Mouse (Mus musculus) hindbrain, embryonic 12.5 days (tissue): ENCODE measurements around the gene Cenpl. TPM values are rescaled to one million over a fixed set of nuclear protein-coding genes. Genes with fewer than 3 reads are reported as not detected.
"Not testable (repeated sequence)": the region's sequence is repeated elsewhere in the genome, so short reads cannot be mapped to it uniquely, and the experiment has no call there.

ENCODE experiments used
- ATAC-seq: fragments of 200-750 bp; cut with Nextera tagmentation; 2 replicates; pipeline ENCODE4 v1.8.0; 2017; ENCODE audit warnings: moderate TSS enrichment; ENCODE audit not compliant: low FRiP score
- H3K27ac ChIP-seq: fragments of 300-500 bp; sonication (generic); 2 replicates; pipeline ENCODE4 v1.5.1; 2016; ENCODE audit warnings: mild to moderate bottlenecking
- H3K27me3 ChIP-seq: fragments of 300-500 bp; sonication (generic); 2 replicates; pipeline ENCODE4 v1.6.1; 2016; ENCODE audit warnings: mild to moderate bottlenecking
- H3K36me3 ChIP-seq: fragments of 300-500 bp; sonication (generic); 2 replicates; pipeline ENCODE4 v1.6.1; 2016; ENCODE audit warnings: mild to moderate bottlenecking
- H3K4me1 ChIP-seq: fragments of 300-500 bp; sonication (generic); 2 replicates; pipeline ENCODE4 v1.6.1; 2016
- H3K4me2 ChIP-seq: fragments of 300-500 bp; sonication (generic); replicated peaks from 2 replicates; pipeline ENCODE4 v1.6.1; 2016; ENCODE audit warnings: mild to moderate bottlenecking
- H3K4me3 ChIP-seq: fragments of 300-500 bp; sonication (generic); 2 replicates; pipeline ENCODE4 v1.5.1; 2016; ENCODE audit warnings: mild to moderate bottlenecking
- H3K9ac ChIP-seq: fragments of 300-500 bp; sonication (generic); 2 replicates; pipeline ENCODE4 v1.6.1; 2016; ENCODE audit warnings: mild to moderate bottlenecking, moderate library complexity
- H3K9me3 ChIP-seq: fragments of 300-500 bp; sonication (generic); replicated peaks from 2 replicates; pipeline ENCODE4 v1.6.1; 2016; ENCODE audit warnings: mild to moderate bottlenecking
- WGBS: fragments of 180-500 bp; shearing (Covaris S2); methylation state at CpG from one replicate; pipeline ENCODE4 v1.1.7; 2016; 5-methylcytosine and 5-hydroxymethylcytosine counted together
- polyA plus RNA-seq: library from polyadenylated mRNA; unstranded; fragments of >200 nt; fragmentation: Nextera tagmentation; extraction: Ambion mirVana; gene quantifications from 2 replicates; pipeline ENCODE4 v1.2.1, GENCODE M21; 2016

Cenpl gene
- polyA plus RNA-seq = 23.6 and 24.3 TPM in 2 replicates

DNA sequence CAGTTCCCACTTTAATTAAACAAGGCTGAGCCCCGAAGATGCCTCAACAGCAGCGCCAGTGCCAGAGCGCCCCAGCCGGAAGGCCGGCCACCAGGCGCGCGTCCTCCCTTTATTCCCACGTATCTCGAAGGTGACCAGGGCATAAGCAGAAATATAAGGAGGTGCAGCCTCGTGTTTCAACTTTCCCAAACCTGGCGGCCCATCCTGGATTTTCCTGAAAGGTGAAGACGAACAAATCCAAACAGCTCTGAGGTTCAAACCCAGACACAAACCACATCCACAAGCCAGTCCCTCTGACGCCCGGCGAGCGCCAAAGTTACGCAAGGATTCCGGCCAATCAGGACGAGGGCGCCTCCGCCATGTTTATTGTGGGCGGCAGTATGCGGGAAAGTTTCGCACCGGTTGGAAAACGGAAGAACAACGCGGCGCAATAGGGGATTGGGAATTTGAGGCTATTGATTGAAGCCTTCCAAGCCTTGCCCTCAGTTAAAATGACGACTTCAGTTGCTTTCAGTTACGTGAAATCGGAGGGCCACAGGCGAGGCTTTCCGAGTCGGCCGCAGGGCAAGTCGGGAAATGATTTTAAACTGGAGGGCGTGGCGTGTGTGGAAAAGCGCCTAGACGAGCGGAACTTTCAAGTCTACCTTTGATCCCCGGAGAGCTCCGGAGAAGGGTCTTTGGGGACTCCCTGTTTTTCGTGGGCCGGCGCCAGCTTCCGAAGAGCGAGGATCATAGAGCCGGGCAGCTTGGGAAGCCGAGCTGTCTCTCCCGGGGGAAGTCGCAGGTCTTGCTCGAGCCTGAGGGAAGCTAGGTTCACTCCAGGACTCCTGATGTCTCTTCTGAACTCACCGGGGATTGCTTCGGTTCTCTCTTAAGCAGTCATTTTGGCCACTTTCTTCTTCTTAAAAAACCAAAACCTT, at the start of gene Cenpl, which contains the start of gene Dars2:
Gene Cenpl, plus strand, starts transcription at position 362 of the 920 bp plus-strand sequence.
Gene Dars2, minus strand, starts transcription at position 307 of the 920 bp plus-strand sequence.
- H3K9ac ChIP-seq = peak within 1 kb of the TSS; percentile 71
- no peaks in the 10 kb centered on the region for H3K9me3 ChIP-seq
- H3K4me1 ChIP-seq = peaks cover 36% of the 10 kb centered on the region
- no peaks in the 10 kb centered on the region for H3K36me3 ChIP-seq
- peak within 1 kb of the TSS; percentile 45 for H3K27ac ChIP-seq
- ATAC-seq = peak; percentile 98
- peak within 1 kb of the TSS; percentile 74 for H3K4me3 ChIP-seq
- no peaks in the 10 kb centered on the region for H3K27me3 ChIP-seq
- under 1% methylated on average over 57 of the region's 57 CpGs for WGBS
- peak within 1 kb of the TSS; percentile 84 for H3K4me2 ChIP-seq

DNA sequence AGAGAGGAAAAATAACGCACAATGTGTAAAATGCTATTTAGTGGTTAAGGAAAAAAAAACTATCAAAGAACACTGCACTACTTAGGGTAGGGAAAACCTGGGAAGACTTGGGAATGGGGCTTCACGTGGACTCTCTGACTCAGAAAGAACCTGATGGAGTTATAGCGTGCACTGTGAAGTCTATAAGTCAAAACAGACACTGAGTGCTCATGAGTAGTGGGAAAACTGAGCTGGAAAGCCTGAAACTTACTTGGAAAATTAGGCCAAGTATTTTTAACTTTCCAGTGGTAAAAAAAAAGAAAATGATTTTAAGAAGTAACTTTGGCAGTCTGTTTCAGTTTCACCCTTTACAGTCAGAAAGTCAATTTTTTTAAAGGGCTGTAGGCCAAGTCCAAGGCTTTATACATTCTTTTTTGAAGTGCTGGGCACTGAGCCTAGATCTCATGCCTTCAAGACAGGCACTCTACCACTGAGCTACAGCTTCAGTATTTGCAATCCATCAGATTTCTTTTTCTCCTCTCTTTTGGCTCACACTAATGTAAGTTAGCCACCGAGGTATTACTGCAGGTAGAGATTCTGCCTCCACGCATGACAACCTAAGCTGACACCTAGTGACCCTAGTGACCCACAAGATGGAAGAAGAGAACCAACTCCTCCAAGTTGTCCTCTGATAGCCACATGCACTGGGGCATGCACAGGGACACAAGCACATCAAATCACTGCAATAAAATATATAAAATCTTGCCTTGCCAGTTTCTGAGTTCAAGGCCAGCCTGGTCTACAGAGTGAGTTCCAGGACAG, 44.9 kb upstream of the Cenpl start:
- whole genome bisulfite sequencing = 83% methylated on average over 5 of the region's 5 CpGs
- H3K4me1 ChIP-seq = no peaks in the 10 kb centered on the region
- no peak overlapping the region for H3K4me3 ChIP-seq
- H3K9ac ChIP-seq = no peak overlapping the region
- H3K27ac ChIP-seq = no peak overlapping the region
- H3K27me3 ChIP-seq = no peaks in the 10 kb centered on the region
- H3K36me3 ChIP-seq = peaks cover 26% of the 10 kb centered on the region
- ATAC-seq = no peak
- H3K9me3 ChIP-seq = no peaks in the 10 kb centered on the region
- H3K4me2 ChIP-seq = no peak overlapping the region

DNA sequence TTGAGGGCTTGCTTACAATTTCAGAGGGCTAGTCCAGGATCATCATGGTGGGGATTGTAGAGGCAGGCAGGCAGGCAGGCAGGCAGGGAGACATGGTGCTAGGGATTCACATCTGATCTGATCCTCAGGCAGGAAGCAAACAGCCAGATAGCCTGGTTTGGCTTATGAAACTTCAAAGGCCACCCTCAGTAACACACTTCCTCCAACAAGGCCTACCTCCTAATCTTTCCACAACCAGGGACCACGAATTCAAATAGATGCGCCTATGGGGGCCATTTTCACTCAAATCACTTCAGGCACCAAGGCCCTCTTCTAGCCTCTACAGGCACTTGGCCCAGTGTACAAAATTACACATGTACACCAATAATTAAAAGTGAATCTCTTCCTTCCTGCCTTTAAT, 43.3 kb upstream of the Cenpl start:
- Histone ChIP-seq H3K9me3 (no peaks in the 10 kb centered on the region), H3K4me3 (no peak overlapping the region), H3K27me3 (no peaks in the 10 kb centered on the region), H3K36me3 (peaks cover 35% of the 10 kb centered on the region), H3K27ac (no peak overlapping the region), H3K4me2 (no peak overlapping the region), H3K4me1 (no peaks in the 10 kb centered on the region), H3K9ac (no peak overlapping the region)
- 83% methylated on average over 2 of the region's 2 CpGs for WGBS
- ATAC-seq = no peak

DNA sequence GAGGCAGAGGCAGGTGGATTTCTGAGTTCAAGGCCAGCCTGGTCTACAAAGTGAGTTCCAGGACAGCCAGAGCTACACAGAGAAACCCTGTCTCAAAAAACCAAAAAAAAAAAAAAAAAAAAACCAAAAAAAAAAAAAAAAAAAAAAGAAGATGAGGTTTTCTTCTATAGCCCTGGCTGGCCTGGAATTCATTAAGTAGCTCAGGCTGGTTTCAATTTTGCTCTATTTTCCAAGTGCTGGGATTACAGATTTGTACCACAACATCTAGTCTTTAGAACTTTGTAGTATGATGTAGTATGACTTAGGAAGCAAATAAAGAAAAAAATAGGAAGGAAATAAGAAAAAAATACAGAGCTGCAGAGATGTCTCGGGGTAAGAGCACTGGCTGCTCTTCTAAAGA, 42.1 kb upstream of the Cenpl start:
- not testable (repeated sequence) for H3K4me2 ChIP-seq, H3K4me1 ChIP-seq, H3K9me3 ChIP-seq, ATAC-seq, H3K27ac ChIP-seq, H3K27me3 ChIP-seq, H3K4me3 ChIP-seq, H3K9ac ChIP-seq
- WGBS = 93% methylated on average over 1 of the region's 1 CpGs
- H3K36me3 ChIP-seq = peaks cover 35% of the 10 kb centered on the region

DNA sequence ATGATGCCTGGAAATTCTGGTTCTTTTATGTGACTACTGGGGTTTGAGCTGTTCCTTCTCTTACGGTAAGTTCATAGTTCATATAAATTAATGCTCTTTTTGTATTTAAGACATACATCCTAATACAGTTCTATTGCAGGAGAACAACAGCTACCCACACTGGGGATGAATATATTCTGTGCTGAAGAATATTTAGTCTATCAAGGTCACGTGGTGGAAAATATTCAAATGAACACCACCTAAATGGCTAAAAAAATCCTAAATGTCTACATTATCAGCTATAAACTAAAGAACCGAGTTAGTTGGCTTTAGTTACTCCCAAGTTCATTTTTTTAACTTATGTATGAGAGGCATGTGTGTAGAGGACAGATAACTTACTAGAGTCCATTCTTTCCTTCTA, 40.5 kb upstream of the Cenpl start:
- peaks cover 35% of the 10 kb centered on the region for H3K36me3 ChIP-seq
- H3K27me3 ChIP-seq = no peaks in the 10 kb centered on the region
- H3K27ac ChIP-seq = no peak overlapping the region
- no peak overlapping the region for H3K4me2 ChIP-seq
- peaks cover 8% of the 10 kb centered on the region for H3K4me1 ChIP-seq
- H3K9ac ChIP-seq = no peak overlapping the region
- no peak overlapping the region for H3K4me3 ChIP-seq
- no peak for ATAC-seq
- WGBS = 94% methylated on average over 3 of the region's 3 CpGs
- no peaks in the 10 kb centered on the region for H3K9me3 ChIP-seq

DNA sequence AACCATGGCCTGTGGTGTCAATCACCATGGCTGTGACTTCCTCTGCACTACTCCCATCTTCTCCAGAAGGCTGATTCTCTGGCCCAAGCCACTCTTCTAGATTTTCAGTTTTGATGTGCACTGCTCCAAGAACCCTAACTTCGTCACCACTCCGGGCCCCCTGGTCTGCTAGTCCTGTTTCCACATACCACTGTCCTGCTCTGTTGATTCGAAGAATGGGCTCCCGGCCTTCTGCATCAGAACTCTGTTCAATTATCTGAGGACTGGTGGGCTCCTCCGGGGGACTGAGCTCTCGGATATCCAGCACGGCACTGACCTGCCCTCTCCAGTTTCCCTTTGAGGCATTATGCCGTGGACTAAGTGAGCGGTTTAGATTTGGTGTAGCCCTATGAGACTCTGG, 38.6 kb upstream of the Cenpl start:
- no peak overlapping the region for H3K27ac ChIP-seq
- ATAC-seq = no peak

DNA sequence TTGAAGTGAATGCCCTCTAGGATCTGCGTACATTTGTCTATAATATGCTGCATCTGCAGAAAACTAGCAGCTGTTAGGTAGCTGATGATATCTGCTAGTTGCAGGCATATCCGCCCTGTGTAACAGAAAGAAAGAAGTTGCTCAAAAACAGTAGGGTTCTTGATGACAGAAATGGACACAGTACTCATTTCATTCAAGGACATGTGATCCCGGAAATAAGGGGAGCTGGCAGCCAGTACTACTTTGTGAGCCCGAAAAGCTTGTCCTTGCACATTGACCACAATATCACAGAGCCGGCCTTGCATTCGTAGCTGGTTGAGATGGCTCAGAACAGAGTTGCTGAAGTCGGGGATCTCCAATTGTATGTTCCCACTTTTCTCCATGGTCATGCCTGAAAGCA, 38.2 kb upstream of the Cenpl start:
- 92% methylated on average over 7 of the region's 7 CpGs for WGBS
- H3K36me3 ChIP-seq = peaks cover 32% of the 10 kb centered on the region
- no peak overlapping the region for H3K4me3 ChIP-seq
- no peak for ATAC-seq
- no peak overlapping the region for H3K9ac ChIP-seq
- no peak overlapping the region for H3K4me2 ChIP-seq
- H3K9me3 ChIP-seq = no peaks in the 10 kb centered on the region
- H3K27me3 ChIP-seq = no peaks in the 10 kb centered on the region
- peaks cover 17% of the 10 kb centered on the region for H3K4me1 ChIP-seq
- no peak overlapping the region for H3K27ac ChIP-seq

More for the DNA sequence above, 38.6 kb upstream of the Cenpl start:
- WGBS = 88% methylated on average over 9 of the region's 9 CpGs
- no peak overlapping the region for H3K9ac ChIP-seq
- no peak overlapping the region for H3K4me3 ChIP-seq
- H3K27me3 ChIP-seq = no peaks in the 10 kb centered on the region
- H3K4me1 ChIP-seq = peaks cover 14% of the 10 kb centered on the region
- no peaks in the 10 kb centered on the region for H3K9me3 ChIP-seq
- peaks cover 34% of the 10 kb centered on the region for H3K36me3 ChIP-seq
- no peak overlapping the region for H3K4me2 ChIP-seq

DNA sequence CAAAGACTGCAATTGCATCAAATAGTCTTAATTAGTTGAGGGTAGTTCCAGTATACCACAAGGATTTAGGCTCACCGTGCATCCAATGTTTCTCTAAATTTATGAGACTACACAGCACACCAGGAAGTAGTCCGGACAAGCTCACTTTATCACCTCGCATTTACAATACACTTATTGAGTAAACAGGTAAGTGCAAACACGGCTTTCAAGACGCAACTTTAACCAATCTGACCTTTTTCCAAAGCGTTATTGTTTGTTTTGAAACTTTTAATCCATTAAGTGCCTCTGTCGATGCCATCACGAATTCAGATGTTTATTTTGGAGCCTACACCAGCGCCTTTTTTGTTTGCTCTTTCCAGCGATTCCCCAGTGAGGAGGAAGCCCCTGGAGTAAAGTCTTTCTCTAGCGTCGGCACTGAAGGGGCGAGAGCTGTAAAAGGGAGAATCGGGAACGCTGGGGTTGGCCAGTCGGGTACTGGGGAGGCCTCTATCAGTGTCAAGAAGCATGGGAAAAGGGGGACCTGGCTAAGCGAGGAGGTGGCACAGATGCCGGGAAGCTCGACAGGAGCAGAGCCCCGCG, 36.6 kb upstream of the Cenpl start:
- Histone ChIP-seq H3K27me3 (no peaks in the 10 kb centered on the region), H3K9ac (peak overlapping the region; percentile 89), H3K27ac (peak overlapping the region; percentile 87), H3K9me3 (no peaks in the 10 kb centered on the region), H3K4me1 (peaks cover 23% of the 10 kb centered on the region), H3K4me3 (peak overlapping the region; percentile 81), H3K36me3 (peaks cover 45% of the 10 kb centered on the region), H3K4me2 (peak overlapping the region; percentile 53)
- WGBS = 3% methylated on average over 21 of the region's 21 CpGs
- no peak for ATAC-seq

DNA sequence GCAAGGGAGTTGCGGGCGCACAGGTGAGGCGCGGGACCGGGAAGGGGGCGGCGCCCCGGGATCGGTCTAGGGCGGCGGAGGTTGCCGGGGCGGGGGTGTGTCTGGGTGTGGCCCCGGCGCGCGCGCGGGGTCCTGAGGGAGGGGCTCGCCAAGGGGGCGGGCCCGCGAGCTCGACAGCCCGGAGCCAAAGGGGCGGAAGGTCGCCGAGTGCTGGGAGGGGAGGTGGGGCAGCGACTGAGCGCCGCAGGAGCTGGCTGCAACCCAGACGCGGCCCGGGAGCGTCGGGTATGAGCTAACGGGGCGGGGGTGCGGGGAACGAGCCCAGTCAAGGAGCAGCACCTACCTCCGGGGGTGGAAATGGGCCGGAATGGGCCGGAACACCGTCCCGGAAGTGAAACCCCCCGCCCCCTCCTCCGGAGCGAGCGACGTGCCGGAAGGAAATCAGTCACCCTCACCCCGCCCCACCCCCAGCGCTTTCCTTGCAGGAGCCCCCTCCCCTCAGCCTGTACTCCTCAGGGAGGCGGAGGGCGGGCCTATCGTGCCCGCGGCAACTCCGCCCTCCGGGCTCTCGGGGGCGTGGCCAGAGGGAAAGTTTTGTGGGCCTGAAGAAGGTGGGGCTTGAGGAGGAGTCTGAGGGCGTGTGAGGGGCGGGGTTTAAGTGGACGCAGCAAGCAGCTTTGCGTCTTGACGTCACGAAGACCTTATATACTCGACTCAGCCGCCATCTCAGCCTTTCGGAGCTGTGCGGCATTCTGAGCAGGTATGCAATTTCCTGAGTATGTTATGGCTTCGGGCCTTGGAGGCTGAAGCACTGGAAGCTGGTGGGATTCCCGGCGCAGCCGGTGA, 35.9 kb upstream of the Cenpl start, which contains the start of gene Zbtb37:
Gene Zbtb37, minus strand, starts transcription at position 415 of the 846 bp plus-strand sequence.
- peak within 1 kb of the TSS; percentile 81 for H3K4me3 ChIP-seq
- ATAC-seq = peak; percentile 94

DNA sequence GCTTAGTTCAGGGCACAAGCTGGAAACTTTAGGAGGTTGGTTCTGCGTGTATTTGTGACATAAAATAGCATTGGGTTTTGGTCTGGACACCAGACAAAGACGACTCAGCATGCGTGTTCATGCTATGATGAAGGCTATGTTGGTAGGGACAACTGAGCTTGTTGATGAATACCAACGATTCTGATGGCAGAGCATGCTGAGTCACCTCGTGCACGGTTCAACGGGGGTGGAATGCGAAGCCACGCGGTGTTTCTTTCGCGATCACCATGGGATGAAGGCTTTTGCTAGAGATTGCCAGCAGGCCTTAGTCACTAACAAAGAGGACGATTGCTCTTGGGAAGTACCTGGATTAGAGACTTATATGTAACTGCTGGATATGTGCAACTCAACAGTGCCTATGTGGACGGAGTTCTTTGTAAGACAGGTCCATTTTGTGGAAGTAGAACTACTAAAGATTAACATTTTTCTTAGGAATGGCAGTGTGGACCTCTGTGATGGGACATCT, 35.2 kb upstream of the Cenpl start:
- WGBS = under 1% methylated on average over 14 of the region's 14 CpGs
- peak overlapping the region; percentile 81 for H3K4me3 ChIP-seq
- peaks cover 23% of the 10 kb centered on the region for H3K4me1 ChIP-seq
- no peaks in the 10 kb centered on the region for H3K9me3 ChIP-seq
- H3K27me3 ChIP-seq = no peaks in the 10 kb centered on the region
- H3K27ac ChIP-seq = peak overlapping the region; percentile 87
- peak overlapping the region; percentile 89 for H3K4me2 ChIP-seq
- peak overlapping the region; percentile 93 for H3K9ac ChIP-seq
- peaks cover 45% of the 10 kb centered on the region for H3K36me3 ChIP-seq
- ATAC-seq = peak; percentile 46

More for the DNA sequence above, 35.9 kb upstream of the Cenpl start, which contains the start of gene Zbtb37:
- no peaks in the 10 kb centered on the region for H3K27me3 ChIP-seq
- H3K4me1 ChIP-seq = peaks cover 23% of the 10 kb centered on the region
- peak within 1 kb of the TSS; percentile 89 for H3K4me2 ChIP-seq
- peak within 1 kb of the TSS; percentile 93 for H3K9ac ChIP-seq
- no peaks in the 10 kb centered on the region for H3K9me3 ChIP-seq
- under 1% methylated on average over 65 of the region's 76 CpGs for WGBS
- peaks cover 46% of the 10 kb centered on the region for H3K36me3 ChIP-seq
- H3K27ac ChIP-seq = peak within 1 kb of the TSS; percentile 87

DNA sequence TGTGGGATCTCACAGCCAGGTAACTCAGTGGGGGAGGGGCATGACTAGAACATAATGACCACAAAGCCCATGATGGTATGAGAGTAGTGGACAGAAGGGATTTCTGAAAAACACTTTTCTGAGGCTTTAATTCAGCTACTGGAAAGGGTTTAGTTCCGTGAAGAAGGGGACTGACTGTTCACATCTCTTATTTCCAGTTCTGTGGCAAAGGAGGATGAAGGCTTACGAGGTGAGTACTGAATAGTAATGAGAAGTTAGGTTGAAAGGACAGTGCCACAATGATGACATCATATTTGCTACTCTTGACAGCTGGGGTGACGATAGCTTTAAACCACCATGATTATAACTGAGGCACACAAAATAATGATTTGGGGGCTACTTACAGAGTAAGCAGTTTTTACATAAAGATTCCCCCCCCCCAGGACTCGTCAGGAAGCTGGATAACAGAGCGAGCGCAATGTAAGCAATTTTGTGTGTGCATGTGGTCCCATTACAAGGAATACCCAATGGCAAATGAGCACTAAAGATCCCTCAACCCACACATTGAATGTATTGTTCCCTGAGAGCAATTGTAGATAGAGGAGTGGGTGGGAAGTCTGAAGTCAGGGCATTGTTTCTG, 34.6 kb upstream of the Cenpl start:
- H3K4me1 ChIP-seq = peaks cover 23% of the 10 kb centered on the region
- peak overlapping the region; percentile 81 for H3K4me3 ChIP-seq
- H3K9me3 ChIP-seq = no peaks in the 10 kb centered on the region
- ATAC-seq = no peak
- H3K4me2 ChIP-seq = peak overlapping the region; percentile 89
- under 1% methylated on average over 6 of the region's 6 CpGs for WGBS
- H3K9ac ChIP-seq = peak overlapping the region; percentile 93
- no peaks in the 10 kb centered on the region for H3K27me3 ChIP-seq
- H3K36me3 ChIP-seq = peaks cover 45% of the 10 kb centered on the region
- H3K27ac ChIP-seq = peak overlapping the region; percentile 87
